Mouse (Mus musculus): Measurements from ENCODE around the gene Raver2.

Gene Raver2

DNA sequence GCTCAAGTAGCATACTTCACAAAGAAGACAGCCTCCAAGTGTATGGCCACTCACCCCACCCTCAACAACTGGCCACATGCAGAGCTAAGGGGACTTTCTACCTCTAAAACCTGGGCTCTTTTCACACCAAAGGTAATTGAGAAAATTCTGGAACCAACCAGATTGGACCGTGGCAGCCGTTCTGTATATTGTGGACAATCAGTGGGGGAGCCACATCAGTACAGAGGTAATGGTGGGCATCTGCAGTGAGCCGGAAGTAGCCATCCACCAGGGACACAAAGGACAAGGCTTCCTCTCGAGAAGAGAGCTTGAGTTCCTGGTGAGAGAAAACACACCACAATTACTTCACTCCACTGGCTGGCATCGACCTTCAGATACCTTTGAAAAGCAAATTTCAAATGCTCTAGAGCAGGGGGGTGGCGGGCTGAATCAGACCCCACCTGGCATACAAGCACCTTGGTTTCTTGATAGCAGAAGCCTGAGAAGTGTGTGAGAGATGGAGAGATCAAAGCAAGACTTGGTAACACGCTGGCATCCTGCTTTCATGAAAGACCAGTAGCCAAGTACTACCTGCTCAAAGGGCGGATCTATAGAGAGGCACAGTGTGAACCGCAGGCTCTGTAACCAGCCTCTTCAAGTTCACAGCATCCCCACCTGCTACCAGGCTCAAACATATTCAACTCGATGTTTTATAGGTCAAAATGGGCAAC is 106.3 kb downstream of the Raver2 start:
- no peak for DNase-seq (ENCODE audit: low spot score)

DNA sequence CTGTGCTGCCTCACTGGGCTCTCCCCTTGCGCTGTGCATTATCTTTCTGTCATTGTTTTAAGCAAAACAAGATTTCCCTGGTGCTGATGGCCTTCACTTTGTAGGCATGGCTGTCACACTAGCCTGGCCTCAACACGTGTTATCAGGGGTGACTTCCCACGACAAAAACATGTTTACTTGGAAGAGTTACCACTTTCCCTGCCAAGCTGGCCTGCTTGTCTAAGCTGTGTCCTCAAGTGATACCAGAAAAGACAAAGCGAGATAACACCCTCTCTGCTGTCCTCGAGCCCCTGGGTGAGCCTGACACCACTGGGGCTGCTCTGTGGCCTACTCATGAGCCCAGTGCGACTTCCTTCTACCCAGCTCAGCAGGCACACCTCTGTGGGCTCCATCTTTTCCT is 107.3 kb downstream of the Raver2 start:
- DNase-seq (ENCODE audit: low spot score), result no peak

DNA sequence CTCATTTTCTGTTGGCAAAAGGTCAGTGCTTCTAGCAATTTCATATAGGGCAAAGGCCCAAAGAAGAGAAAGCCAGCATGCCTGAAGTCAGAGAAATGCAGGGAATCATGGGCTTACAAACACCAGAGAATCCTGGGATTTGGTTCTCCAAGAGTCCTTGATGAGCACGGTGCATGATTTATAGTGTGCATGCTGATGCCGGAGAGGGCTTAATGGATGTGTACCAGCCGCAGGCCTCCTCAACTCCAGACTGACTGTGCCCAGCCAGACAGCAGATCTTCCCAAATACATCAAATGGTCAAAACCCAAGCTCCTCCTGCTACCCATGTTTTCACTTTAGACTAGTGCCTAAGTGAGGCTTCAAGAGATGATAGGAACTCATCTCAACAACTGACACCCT is 109.0 kb downstream of the Raver2 start:
- DNase-seq (ENCODE audit: low spot score), result no peak

DNA sequence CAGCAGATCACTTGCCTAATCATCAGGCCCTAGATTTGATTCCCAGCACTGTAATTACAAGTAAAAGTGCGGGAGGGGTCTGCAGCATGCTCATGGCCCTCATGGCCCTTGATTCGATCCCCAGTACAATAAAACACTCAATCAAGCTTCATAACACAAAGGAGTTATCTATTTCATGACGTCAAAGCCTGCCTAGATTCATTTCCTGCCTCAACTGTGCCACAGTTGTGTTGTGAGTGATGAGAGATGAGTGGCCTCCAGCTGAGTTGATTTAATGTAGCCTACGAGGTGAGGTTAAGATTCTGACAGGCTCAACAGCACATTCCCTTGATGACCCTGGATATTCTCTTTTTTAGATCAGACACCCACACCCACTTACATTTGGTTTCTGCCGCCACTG is 110.3 kb downstream of the Raver2 start:
- DNase-seq (ENCODE audit: low spot score), result no peak

DNA sequence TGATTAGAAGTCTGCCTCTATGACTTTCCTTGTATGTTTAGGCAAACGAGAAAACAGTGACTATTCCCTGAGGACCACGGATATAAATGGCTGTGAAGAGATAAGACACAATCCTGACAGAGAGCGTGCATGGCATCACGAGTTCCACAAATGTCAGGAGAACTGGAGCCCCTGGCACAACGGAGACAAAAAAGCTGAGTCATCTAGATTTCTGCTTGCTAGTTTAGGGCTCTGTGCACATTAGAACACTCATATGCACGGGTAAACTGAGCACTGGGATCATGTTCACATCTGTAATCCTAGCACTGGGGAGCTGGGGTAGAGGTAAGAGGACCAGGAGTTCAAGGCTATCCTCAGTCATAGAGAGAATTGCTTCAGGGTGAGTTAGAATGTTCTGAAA is 111.1 kb downstream of the Raver2 start:
- DNase-seq (ENCODE audit: low spot score), result no peak

DNA sequence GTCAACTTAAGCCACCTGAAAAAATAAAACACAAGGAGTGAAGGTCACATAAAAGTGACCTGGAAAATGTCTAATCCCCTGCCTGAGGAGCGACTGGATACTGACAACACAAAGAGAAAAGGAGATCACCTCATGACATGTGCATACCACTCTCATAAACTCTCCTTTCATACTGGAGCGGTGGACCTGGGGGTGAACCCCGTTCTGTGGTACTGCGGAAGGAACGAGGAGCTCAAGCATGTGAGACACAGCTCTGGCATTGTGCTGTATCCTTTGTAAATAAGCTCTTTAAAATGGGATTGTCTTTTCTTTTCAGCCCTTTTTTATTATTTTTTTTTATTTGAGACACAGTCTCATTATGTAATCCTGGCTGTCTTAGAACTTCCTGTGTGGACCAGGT is 111.9 kb downstream of the Raver2 start:
- DNase-seq (ENCODE audit: low spot score), result no peak

DNA sequence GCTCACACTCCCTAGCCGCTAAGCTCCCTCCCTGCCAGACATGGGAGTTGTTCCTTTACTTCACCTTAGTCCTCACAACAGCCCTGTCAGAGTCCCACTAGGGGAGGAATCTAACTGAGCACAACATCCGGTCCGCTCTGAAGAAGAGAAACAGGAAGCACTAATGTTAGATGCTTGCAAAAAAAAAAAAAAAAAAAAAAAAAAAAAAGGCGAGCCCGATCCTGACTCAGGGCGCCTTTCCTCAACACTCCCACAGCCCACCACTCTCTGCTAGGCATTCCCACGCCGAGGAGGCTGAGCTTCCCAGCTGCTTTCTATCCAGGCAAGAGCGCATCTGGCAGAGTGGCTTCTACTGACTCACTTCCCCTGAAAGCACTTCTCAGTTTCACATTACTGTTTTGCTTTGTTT is 113.8 kb downstream of the Raver2 start:
- DNase-seq (ENCODE audit: low spot score), result no peak

DNA sequence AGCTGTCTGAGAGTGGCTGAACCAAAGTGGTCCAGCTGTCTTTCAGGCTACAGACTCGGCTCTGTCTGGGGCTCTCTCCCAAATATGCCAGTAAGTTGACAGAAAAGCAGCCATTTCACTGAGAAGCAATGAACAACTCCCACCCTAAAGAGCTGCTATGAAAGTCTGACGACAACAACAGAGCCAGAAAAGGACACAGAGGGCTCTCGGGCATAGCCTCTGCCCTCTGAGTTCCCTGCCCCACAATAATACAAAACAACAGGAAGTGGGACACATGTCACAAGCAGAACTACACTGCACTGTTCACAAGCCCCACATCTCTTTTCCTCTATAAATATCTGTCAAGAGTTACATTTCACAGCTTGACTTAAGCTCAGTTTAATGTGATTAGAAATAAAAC is 116.4 kb downstream of the Raver2 start:
- no peak for DNase-seq (ENCODE audit: low spot score)

DNA sequence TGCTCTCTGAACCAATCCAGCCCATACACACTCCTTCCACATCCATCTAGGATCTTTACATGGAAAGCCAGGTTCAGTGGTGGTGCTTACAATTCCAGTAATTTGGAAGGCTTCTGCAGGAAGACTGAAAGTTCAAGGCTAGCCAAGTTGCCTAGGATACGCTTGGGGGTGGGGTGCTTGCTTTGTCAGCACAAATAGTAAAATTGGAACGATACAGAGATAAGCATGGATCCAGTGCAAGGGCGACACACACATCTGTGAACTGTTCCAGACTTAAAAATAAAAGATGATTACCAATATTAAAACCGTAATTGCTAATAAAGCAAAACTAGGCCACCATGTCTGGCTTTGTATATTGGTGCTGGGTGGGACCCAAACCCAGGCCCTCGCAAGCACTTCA is 117.8 kb downstream of the Raver2 start:
- DNase-seq (ENCODE audit: low spot score), result no peak

DNA sequence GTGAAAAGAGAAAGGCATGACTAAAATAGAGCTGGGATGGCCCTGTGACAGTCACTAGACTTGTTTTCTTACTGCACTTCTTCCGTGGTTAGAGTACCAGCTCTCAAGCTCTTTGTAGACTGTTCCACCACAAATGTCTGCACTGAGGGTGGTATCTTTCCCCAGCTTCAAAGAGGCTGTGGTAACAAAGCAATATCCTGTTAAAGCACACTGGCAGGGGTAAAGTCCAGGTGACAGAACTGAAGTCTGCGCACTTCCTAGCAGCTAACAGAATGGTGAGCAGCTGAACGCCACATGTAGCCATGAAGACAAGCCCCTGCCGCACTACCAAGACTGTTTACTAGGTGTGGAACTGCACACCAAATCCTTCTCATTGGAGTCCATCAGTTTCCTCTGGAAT is 118.6 kb downstream of the Raver2 start:
- no peak for DNase-seq (ENCODE audit: low spot score)

DNA sequence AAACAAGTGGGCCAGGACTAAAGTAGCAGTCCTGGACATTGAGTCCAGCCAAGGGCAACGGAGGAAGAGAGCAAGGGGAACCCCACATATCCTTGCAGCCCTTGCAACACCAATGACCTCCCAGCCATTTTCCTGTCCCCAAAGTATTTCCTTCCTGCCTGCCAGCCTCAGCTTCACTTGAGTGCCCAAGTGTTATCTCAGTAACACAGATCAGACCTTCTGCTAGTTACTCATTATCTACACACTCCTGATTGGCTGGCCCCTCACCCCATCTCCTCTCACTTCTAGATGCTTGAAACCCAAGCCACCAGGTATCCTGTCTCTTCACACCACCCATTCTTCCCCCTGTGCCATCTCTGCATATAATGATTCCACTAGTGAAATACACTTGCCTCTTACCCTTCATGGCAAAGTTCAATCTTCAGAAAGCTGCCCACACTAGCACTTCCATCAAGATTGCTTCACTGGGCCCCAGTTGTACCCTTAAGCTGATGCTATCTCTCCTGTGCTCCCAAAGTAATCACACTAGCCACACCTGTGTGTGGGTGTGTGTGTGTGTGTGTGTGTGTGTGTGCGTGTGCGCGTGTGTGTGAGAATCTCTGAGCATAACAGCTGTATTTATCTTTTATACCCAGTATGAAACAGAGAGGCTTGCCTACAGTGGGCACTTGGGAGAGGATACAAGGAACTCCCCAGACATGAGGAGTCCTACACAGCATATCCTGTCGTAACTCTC is 123.6 kb downstream of the Raver2 start:
- DNase-seq (ENCODE audit: low spot score), result no peak

DNA sequence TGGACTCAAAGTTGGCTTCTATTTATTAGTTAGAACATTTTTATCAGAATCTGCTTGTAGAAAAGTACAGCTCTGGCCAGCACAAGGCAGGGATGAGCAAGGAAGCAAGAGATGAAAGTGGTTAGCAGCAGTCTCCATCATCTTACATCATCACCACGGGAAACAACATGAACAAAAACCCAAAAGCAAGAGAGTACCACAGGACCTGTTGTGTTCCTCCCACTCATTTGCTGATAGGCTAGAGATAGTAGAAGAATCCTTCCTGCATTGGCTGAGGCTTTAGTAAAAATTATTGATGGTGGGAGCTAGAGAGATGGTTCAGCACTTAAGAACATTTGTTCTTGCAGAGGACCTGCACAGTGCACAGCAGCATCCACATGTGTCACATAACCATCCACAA is 125.4 kb downstream of the Raver2 start:
- no peak for DNase-seq (ENCODE audit: low spot score)

DNA sequence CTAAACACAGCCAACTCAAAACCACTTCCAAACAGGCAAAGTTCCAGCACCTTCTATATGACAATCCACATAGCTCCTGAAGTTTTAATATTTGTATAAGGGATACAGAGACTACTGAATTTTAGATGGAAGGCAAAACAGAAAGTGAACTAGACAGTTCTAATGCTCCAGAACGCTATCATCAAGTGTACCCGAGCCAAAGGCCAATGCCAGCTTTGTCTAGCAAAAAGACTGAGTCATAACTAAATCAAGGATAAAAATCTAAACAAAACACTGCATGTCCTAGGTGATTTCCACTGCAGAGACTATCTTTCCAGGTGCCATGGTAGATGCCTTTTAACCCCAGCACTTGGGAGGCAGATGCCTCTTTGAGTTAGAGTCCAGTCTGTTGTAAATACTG is 127.6 kb downstream of the Raver2 start:
- DNase-seq (ENCODE audit: low spot score), result no peak

DNA sequence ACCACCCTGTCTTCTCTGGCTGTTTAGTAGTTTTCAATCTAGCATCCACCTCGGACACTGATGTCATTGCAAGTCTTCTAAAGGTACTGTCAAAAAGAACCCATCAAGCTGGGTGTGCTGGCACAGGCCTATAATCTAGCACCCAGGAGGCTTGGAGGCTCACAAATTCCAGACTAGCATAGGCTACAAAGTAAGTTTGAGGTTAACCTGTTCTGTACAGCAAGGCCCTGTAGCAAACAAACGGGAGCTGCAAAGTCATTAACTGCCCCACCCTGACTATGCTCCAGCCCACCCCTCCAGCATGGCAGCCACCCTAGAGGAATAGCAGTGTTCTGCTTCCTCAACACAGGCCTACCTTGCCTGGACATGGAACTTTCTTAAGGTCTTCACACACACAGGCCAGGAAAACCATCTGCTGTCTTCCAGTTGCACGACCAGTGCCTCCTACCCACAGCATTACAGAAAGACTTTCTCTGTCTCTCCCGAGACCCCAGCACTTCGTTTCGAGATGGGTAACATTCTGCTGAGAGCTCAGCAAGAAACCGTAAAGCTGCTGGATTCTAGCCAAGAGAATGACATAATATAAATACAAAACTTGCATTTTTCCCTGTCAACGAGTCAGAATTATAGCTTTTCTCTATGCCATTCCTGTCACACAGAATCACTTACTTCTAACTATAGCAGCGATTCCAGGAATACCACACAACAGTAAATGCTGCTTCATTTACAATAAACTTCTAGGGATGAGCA is 128.8 kb downstream of the Raver2 start:
- no peak for DNase-seq (ENCODE audit: low spot score)

DNA sequence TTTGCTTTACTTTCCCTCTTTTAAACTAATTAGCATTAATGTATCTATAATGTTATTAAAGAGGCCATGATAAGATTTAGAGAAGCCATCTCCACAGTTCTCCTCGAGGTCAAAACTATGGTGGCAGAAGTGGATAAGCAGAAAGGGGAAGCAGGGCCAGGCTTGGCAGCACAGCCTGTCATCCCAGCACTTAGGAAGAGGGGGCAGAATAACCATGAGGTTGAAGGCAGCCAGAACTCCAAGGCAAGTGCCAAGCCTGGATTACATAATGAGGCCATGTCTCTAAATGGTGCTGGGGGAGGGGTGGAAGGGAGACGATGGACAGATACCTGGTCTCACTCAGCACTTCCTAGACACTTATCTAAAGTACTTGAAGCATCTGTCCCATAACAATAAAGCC is 129.6 kb downstream of the Raver2 start:
- DNase-seq (ENCODE audit: low spot score), result no peak

DNA sequence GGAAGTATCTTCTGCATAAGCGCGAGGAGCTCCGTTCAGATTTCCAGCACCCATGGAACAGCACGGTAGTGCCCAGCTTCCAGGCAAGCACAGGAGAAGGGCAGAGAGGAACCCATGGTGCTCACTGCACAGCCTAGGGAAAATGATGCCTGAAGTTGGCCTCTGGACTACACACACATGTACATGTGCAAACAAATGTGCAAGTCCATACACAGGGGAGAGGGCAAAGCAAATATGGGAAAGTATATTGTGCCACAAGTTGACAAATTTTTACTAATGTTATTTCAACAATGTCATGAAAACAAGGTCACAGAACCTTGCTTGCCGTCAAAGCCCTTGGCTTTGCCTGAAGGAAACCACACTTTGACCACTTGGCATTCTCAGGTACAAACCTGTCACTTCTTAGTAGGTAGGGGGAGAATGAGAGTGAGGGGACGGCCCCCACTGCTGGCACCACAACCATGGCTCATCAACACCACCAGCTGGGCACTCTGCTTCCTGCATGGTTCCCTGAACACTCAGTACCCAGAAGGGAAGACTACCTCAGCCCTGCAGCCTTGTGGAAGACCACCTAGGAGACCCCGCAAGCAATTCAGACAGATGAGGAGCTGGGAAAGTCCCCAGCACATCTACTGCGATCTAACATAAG is 130.8 kb downstream of the Raver2 start:
- DNase-seq (ENCODE audit: low spot score), result no peak
